ENCODE assay signal across 34 mouse cellular contexts in genomic region chr15:79807050-79807449, GRCm38 (mm10). TPM values are rescaled to one million over a fixed set of nuclear protein-coding genes. Genes with fewer than 3 reads are reported as not detected.
"Had no signal": no experiment of that assay in that cellular context is flagged by ENCODE, and none has a peak within 500 bp of the region (broad histone marks: within the 10 kb centered on the region; RNA-seq: fewer than 3 reads in every experiment).

No protein-coding gene starts in this region.

- ATAC-seq: hindbrain, postnatal 0 days; intestine, embryonic 16.5 days; liver, postnatal 0 days had no signal

- H3K9me3 ChIP-seq: heart, embryonic 13.5 days; heart, embryonic 15.5 days; hindbrain, embryonic 13.5 days; hindbrain, embryonic 15.5 days; kidney, embryonic 15.5 days; limb, embryonic 13.5 days; limb, embryonic 15.5 days; liver, embryonic 13.5 days; liver, embryonic 15.5 days had no signal

- H3K27ac ChIP-seq: heart, adult 2 months; heart, embryonic 13.5 days; heart, embryonic 15.5 days; hindbrain, embryonic 13.5 days; hindbrain, embryonic 15.5 days; hindbrain, postnatal 0 days; kidney, embryonic 15.5 days; kidney, postnatal 0 days; limb, embryonic 13.5 days; limb, embryonic 15.5 days; liver, embryonic 13.5 days; liver, embryonic 15.5 days had no signal

- H3K4me3 ChIP-seq: heart, adult 2 months; heart, embryonic 13.5 days; heart, embryonic 15.5 days; hindbrain, embryonic 13.5 days; hindbrain, embryonic 15.5 days; kidney, embryonic 15.5 days; limb, embryonic 13.5 days; limb, embryonic 15.5 days; liver, embryonic 13.5 days; liver, embryonic 15.5 days had no signal

- H3K9ac ChIP-seq: heart, embryonic 13.5 days; heart, embryonic 15.5 days; hindbrain, embryonic 13.5 days; hindbrain, embryonic 15.5 days; kidney, embryonic 15.5 days; limb, embryonic 13.5 days; limb, embryonic 15.5 days; liver, embryonic 13.5 days; liver, embryonic 15.5 days; liver, postnatal 0 days had no signal

- DNase-seq: gastrocnemius, postnatal 14 days; gastrocnemius, postnatal 36 days; heart, adult 11 months; heart, adult 2 months; heart, postnatal 14 days; heart, postnatal 36 days; kidney, adult 11 months; kidney, adult 2 months; kidney, adult 9 months; kidney, postnatal 14 days; kidney, postnatal 36 days; layer of hippocampus, adult 9-11 months; layer of hippocampus, postnatal 36 days; left cerebral cortex, postnatal 4 days; liver, embryonic 13.5 days; liver, postnatal 0 days had no signal

- H3K4me2 ChIP-seq: heart, embryonic 11.5 days; heart, embryonic 13.5 days; heart, embryonic 15.5 days; hindbrain, embryonic 13.5 days; hindbrain, embryonic 15.5 days; kidney, embryonic 15.5 days; limb, embryonic 13.5 days; limb, embryonic 15.5 days; liver, embryonic 13.5 days; liver, embryonic 15.5 days had no signal

- H3K36me3 ChIP-seq: heart, embryonic 13.5 days; heart, embryonic 15.5 days; hindbrain, embryonic 13.5 days; hindbrain, embryonic 15.5 days; kidney, embryonic 15.5 days; limb, embryonic 13.5 days; limb, embryonic 15.5 days; liver, embryonic 13.5 days; liver, embryonic 15.5 days had no signal

RNA-seq across cellular contexts. Expression of gene Npcd, which starts 27.0 kb away (rescaled TPM):
- total RNA-seq: hematopoietic stem cell, adult 5-6 weeks; liver, adult 2 months had no signal
- polyA plus RNA-seq: heart, embryonic 13.5 days; heart, embryonic 15.5 days; heart, postnatal 0 days; intestine, embryonic 14.5 days; intestine, embryonic 16.5 days; kidney, adult 2 months; kidney, embryonic 15.5 days; large intestine, adult 2 months; limb, embryonic 11.5 days; limb, embryonic 15.5 days; liver, adult 2 months; liver, embryonic 13.5 days; liver, embryonic 15.5 days; liver, postnatal 0 days had no signal
